Mouse (Mus musculus) gastrocnemius, adult 2 months (tissue): ENCODE measurements around the gene Tspan10. TPM values are rescaled to one million over a fixed set of nuclear protein-coding genes. Genes with fewer than 3 reads are reported as not detected.
A peak's percentile ranks its signal among the peaks of the same experiment; 100 is the strongest.

Experiments used
- DNase-seq: peaks from one replicate; pipeline ENCODE4 v3.0.0; 2022
- H3K27ac ChIP-seq: fragments of 200-600 bp; 2 replicates; pipeline ENCODE4 v1.8.1; 2022; ENCODE audit warnings: mild to moderate bottlenecking
- H3K4me3 ChIP-seq: fragments of 200-600 bp; 2 replicates; pipeline ENCODE4 v1.8.1; 2022; ENCODE audit warnings: mild to moderate bottlenecking, moderate library complexity
- CTCF ChIP-seq: fragments of 200-600 bp; IDR thresholded peaks from 2 replicates; pipeline ENCODE4 v1.8.1; 2022; ENCODE audit warnings: antibody characterized with exemption, mild to moderate bottlenecking, moderate library complexity
- intact Hi-C: fragments of 180-260 bp; cut with DNase I; formaldehyde crosslinking; loops from one replicate; pipeline ENCODE4 v1.15.1; 2025
- total RNA-seq, 2 experiments: library from RNA; stranded (reverse); gene quantifications; 2 replicates each; pipeline ENCODE4 v1.2.3; 2021

The Tspan10 gene
- total RNA-seq, 2 experiments from 2014 or later = 1.1 TPM; not detected in 1

DNA sequence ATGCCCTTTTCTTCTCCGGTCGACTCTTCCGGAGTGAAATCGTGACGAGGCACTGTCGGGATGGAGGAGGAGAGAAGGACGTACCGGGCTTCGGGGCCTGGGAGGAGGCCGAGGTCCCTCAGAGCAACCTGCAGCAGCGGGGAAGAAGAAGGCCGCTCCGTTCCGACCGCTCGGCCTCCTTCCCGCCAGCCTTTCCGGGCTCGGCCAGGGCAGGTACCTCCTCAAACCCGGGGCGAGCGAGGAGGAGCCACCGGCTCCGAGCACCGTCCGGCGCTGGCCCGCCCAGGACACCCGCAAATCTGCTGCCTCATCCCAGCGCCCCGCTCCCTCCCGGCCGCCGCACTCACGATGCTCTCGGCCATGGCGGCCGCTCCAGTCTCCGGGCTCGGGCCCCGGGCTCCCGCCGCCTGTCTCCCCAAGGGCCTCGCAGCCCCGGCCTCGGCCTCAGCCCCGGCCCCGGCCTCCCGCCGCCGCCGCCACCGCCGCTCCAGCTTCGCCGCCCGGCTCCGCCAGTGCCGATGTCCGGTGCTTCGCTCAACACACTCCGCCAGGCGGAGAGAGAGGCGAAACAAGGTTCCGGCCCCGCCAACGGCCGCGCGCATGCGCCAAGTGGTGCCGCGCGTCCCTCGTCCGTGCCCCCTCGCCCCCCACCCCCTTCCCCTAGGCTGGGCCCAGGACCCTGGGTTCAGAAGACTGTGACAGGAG, 5.1 kb upstream of the Tspan10 start, which contains the start of gene Nploc4:
Gene Nploc4 (minus strand): TSS at position 557 of the 705 bp plus-strand sequence.
- Histone ChIP-seq H3K27ac (peak within 1 kb of the TSS; percentile 95), H3K4me3 (peak within 1 kb of the TSS; percentile 97)
- intact Hi-C loops = no loop called here
- DNase-seq = peak; percentile 93
- peak; percentile 29; the same call in 1 of the 2 replicates for TF ChIP-seq CTCF

DNA sequence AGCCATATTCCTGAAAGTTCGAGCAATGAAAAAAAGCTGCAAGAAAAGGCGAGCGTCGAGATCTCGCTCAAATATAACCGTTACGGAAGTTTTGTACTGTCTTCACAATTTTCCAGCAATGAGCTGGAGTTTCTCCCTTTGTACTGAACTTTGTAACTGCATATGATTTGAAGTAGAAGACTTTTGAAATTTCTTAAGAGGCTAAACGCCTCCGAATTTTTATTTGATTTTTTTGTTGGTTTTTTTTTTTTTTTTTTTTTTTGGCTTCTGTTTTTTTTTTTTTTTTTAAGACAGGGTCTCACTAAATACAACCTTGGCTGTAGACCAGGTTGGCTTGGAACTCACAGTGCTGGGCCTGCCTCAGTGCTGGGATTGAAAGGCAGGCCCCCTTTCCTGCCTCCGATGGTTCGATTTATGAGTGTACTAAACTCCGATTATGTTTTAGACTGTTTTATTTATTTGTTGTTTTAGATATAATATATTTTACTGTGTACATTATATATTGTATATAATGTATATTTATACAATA, 4.5 kb upstream of the Tspan10 start:
- peak overlapping the region; percentile 97 for H3K4me3 ChIP-seq
- H3K27ac ChIP-seq = peak overlapping the region; percentile 95
- no peak for TF ChIP-seq CTCF
- intact Hi-C loops = no loop called here
- DNase-seq = no peak

DNA sequence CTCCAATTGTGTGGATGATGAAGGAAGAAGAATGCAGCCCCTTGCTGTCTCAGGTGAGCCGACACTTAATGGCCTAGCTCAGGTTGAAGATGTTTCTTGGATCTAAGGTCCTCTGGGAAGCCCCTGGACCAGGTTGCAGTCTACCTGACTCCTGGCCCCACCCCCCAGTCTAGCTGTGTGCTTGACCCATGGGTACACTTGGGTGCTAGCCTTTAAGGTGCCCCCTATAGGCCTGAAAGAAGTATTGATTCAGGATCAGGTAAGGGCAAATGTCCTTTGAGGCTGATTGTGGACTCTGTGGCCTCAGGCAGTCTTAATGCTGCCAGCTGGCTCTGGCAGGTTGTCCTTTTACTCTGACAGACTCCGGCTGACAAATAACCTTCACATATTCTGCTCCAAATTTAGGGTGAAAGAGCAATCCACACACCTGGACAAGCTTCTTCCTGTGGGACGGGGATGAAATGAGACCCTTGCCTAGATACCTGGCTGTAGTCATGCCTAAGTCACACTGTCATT, 379 bp downstream of the Tspan10 start:
- no peak for TF ChIP-seq CTCF
- no peak overlapping the region for H3K27ac ChIP-seq
- intact Hi-C loops = no loop called here
- no peak for DNase-seq
- no peak overlapping the region for H3K4me3 ChIP-seq

DNA sequence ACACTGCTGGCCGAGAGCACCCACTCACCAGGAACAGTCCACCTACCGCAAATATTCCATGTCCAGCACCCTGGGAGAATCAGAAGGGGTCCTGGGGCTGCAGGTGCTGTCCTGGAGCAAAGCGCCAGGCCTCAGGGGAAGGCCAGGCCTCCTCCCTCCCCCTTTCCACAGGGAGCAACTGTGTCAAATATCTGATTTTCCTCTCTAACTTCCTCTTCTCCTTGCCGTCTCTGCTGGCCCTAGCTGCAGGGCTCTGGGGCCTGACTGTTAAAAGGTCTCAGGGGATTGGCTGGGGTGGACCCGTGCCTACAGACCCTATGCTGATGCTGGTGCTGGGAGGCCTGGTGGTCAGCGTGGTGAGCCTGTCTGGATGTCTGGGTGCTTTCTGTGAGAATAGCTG, 1.7 kb downstream of the Tspan10 start:
- no peak overlapping the region for H3K4me3 ChIP-seq
- H3K27ac ChIP-seq = no peak overlapping the region
- no peak for DNase-seq
- no peak for TF ChIP-seq CTCF
- intact Hi-C loops = no loop called here

DNA sequence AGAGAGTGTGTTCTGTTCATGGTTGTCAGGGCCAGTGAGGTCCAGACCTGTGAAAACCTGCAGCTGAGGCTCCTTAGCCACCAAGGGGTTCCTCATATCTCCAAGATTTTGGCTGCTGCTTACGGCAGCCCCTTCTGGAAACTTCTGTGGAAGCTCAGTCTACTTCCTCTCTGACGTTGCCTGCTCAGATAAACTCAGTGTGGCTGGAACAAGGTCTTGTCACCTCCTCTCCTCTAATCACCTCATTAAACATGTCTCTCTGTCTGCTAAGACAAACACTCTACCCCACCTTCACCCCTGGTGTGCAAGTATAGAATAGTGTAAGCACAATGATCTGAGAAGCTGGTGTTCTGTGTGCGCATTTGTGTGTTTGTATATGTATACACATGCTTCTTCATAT, 3.0 kb downstream of the Tspan10 start:
- intact Hi-C loops = no loop called here
- no peak for TF ChIP-seq CTCF
- no peak for DNase-seq
- Histone ChIP-seq H3K4me3 (no peak overlapping the region), H3K27ac (no peak overlapping the region)

DNA sequence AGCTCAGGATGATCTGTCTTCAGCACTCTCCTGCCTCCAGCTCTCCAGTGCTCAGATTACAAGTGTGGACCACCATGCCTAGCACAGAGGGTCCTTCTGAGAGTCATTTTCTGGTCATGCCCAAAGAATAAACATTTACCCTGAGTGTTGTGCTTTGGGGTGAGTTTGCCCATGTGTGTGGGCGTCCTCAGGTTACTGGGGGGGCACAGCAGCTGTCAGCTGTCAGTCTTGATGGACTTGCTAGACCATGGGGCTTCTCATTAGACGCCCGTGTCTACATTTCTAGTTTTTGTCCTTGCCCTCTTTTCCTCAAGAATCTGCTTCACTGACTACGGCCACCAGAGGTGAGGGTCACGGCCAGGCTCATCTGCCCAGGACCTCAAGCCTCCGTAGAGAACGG, 4.7 kb downstream of the Tspan10 start:
- Histone ChIP-seq H3K4me3 (no peak overlapping the region), H3K27ac (no peak overlapping the region)
- no peak for TF ChIP-seq CTCF
- no peak for DNase-seq
- intact Hi-C loops = no loop called here

DNA sequence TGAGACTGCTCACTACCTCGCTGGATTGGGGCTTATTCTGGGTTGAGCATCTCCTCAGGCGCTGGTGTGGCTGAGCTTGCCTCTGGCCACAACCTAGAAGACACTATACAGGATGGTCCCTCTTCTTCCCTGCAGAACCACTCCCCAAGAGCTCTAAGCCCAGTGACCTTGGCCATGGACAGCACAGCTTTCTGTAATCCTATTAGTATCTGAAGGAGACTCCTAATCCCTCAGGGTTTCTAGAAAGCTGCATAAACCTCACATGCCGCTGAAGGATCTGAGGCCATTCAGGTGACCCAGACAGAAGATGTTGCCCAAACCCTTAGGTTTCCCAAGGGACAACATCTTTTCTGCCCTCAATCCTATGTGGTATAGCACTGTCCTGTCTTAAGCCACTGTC, 9.8 kb downstream of the Tspan10 start:
- no peak for DNase-seq
- H3K27ac ChIP-seq = no peak overlapping the region
- no peak overlapping the region for H3K4me3 ChIP-seq
- TF ChIP-seq CTCF = no peak
- intact Hi-C loops = no loop called here

DNA sequence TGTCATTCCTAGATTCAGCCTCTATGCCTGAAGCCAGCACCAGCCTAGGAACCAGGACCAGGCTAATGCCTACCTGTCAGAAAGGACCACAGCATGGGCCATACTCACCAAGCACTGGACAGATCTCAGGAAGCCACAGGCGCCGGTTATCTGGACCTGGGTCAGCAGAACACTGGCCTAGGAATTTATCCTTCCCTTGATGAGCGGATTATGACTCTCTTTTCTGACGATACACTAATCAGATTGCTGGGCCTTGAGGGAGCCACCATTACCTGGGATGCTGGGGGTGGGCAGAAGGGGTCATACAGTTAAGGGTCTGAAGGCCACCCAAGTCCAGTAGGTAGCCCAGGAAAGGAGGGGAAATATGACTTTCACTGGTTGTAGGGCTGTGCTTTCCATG, 10.9 kb downstream of the Tspan10 start, which contains the start of gene Pde6g:
Gene Pde6g (minus strand): TSS at position 195 of the 400 bp plus-strand sequence.
- Histone ChIP-seq H3K27ac (no peak within 1 kb of the TSS), H3K4me3 (no peak within 1 kb of the TSS)
- intact Hi-C loops = no loop called here
- no peak for TF ChIP-seq CTCF
- DNase-seq = no peak

DNA sequence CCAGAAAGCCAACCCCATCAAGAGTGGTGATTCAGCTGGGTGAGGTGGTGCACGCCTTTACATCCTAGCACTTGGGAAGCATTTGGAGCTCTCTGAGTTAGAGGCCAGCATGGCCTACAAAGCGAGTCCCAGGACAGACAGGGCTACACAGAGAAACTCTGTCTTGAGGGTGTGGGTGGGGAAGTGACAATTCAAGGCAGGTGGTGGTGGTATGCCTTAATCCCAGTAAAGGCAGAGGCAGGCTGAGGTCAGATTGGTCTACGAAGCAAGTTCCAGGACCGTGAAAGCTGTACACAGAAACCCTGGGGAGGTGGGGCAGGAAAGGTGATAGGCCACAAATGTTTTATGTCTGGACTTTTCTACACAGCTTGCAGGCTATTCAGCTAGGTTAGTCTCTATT, 12.5 kb downstream of the Tspan10 start:
- DNase-seq = peak; percentile 4
- no peak for TF ChIP-seq CTCF
- intact Hi-C loops = no loop called here
- Histone ChIP-seq H3K4me3 (no peak overlapping the region), H3K27ac (no peak overlapping the region)

DNA sequence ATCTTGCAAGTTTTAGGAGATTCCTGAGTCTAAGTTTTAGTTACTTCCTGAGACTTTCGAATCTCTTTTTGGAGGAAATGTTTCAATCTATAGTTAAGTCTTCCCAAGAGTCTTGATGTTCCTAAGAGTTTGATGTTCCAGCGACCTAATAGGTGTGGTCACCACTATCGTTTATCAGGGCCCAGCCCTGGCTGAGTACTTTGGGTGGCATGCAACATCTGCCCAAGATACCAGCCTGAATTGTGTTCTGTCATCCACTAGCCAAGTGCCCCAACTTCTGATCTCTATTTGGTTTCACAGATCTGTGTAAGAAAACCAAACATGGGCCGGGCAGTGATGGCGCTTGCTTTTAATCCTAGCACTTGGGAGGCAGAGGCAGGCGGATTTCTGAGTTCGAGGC, 13.0 kb downstream of the Tspan10 start:
- Histone ChIP-seq H3K27ac (no peak overlapping the region), H3K4me3 (no peak overlapping the region)
- intact Hi-C loops = no loop called here
- no peak for TF ChIP-seq CTCF
- peak; percentile 6 for DNase-seq

DNA sequence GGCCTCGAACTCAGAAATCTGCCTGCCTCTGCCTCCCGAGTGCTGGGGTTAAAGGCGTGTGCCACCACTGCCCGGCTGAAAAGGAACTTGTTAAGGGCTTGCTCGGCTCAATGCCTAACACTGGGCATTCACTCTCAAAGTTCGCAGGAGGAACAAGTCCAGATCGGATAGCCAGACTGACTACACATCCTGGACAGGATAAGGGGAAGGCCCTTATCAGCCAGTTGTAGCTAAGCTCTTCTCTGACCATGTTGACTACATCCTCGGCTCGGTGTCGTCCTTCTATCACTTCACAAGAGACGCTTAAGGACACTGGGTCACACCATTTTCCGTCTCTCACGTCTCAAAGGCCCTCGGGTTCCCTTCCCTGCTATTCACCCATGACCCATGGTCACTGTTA, 14.9 kb downstream of the Tspan10 start:
- DNase-seq = no peak
- intact Hi-C loops = no loop called here
- peak overlapping the region; percentile 98 for H3K4me3 ChIP-seq
- H3K27ac ChIP-seq = peak overlapping the region; percentile 94
- no peak for TF ChIP-seq CTCF

DNA sequence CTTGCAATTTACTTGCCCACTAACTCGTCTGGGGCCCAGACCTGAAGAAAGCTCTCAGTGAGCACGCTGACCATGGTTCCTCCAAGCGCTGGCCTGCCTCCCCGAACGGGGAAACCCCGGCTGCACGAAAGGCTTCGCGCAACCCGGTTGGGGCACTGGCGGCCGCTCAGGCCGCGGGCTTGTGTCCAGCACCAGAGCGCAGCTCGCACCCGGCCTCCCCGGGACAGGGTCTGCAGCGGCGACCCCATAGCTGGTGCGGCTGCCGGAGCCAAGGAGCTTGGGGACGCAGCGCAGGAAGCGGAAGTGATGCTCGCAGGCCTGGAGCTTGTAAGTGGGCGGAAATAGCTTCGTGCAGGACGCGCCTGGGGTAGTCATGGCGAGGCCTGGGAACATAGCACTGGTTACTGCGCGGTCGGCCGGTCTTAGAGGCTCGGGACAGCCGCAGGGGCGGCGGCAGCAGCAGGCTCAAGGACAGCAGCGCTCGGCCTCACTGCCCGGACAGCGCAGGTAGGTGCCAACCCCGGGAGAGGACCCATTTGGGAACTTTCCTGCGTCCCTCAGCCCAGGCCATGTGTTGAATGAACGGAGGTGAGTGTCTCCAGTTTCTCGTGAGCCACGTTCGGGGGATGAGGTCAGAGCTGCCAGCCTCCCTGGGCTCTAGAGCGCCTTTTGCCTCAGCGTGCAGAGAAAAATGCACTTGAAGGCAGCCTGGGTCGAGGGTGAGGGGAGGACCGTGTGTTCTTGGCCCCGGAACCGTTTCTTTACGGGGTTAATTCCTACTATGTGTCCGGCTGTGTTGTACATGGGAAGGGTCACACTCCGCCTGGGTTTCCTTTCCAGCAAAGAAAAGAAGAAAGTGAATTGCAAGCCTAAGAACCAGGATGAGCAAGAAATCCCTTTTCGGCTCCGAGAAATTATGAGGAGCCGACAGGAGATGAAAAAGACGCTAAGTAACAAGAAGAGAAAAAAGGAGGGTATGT, 15.6 kb downstream of the Tspan10 start, which contains the start of the genes Oxld1 and Ccdc137:
Gene Oxld1 (minus strand): TSS at position 297 of the 980 bp plus-strand sequence.
Gene Ccdc137 (plus strand): TSS at position 344 of the 980 bp plus-strand sequence.
- intact Hi-C loops = no loop called here
- peak; percentile 86 for DNase-seq
- Histone ChIP-seq H3K4me3 (peak within 1 kb of the TSS; percentile 98), H3K27ac (peak within 1 kb of the TSS; percentile 94)
- TF ChIP-seq CTCF = no peak
